Mouse (Mus musculus) thymus, adult 2 months (tissue): ENCODE results near the gene Bmx. TPM values are rescaled to one million over a fixed set of nuclear protein-coding genes. Genes with fewer than 3 reads are reported as not detected.
A peak's percentile ranks its signal among the peaks of the same experiment; 100 is the strongest.

Experiments used
- DNase-seq: peaks from one replicate; pipeline ENCODE4 v3.0.0; 2021
- H3K27ac ChIP-seq: fragments of 200-500 bp; 2 replicates; pipeline ENCODE4 v1.5.1; 2012; ENCODE audit warnings: low read length, control low read depth; ENCODE audit not compliant: control insufficient read depth, insufficient read depth
- H3K27me3 ChIP-seq: fragments of 200-500 bp; 2 replicates; pipeline ENCODE4 v1.6.1; 2012; ENCODE audit warnings: mild to moderate bottlenecking, low read length, moderate library complexity, mixed read lengths; ENCODE audit not compliant: control insufficient read depth, insufficient read depth
- H3K36me3 ChIP-seq: fragments of 200-500 bp; 2 replicates; pipeline ENCODE4 v1.6.1; 2012; ENCODE audit warnings: mild to moderate bottlenecking, low read length, moderate library complexity; ENCODE audit not compliant: control insufficient read depth, insufficient read depth
- H3K4me1 ChIP-seq: fragments of 200-500 bp; replicated peaks from 2 replicates; pipeline ENCODE4 v1.6.1; 2012; ENCODE audit warnings: low read length; ENCODE audit not compliant: control insufficient read depth, insufficient read depth
- H3K4me3 ChIP-seq: fragments of 200-500 bp; 2 replicates; pipeline ENCODE4 v1.5.1; 2012; ENCODE audit warnings: mild to moderate bottlenecking, low read length, control low read depth, moderate library complexity; ENCODE audit not compliant: control insufficient read depth, insufficient read depth
- CTCF ChIP-seq: fragments of 200-500 bp; IDR thresholded peaks from 2 replicates; pipeline ENCODE4 v1.5.1; 2012; ENCODE audit warnings: mild to moderate bottlenecking, control low read depth, low read length, moderate library complexity, borderline replicate concordance; ENCODE audit not compliant: control insufficient read depth, poor library complexity, insufficient read depth; ENCODE audit errors: extremely low read depth
- POLR2A ChIP-seq: fragments of 200-500 bp; IDR thresholded peaks from 2 replicates; pipeline ENCODE4 v1.6.1; 2012; ENCODE audit warnings: mild to moderate bottlenecking, low read length, control low read depth, moderate library complexity; ENCODE audit not compliant: control insufficient read depth, poor library complexity, insufficient read depth; ENCODE audit errors: extremely low read depth
- WGBS: fragments of 180-500 bp; shearing (Covaris S2); methylation state at CpG from one replicate; pipeline ENCODE4 v1.1.7; 2018; 5-methylcytosine and 5-hydroxymethylcytosine counted together
- polyA plus RNA-seq: library from polyadenylated mRNA; depleted of rRNA; stranded (reverse); fragments of >200 nt; gene quantifications from 2 replicates; pipeline ENCODE4 v1.2.3, GENCODE M21; 2012

Bmx gene
- polyA plus RNA-seq, 1 experiment = 0.50 TPM

DNA sequence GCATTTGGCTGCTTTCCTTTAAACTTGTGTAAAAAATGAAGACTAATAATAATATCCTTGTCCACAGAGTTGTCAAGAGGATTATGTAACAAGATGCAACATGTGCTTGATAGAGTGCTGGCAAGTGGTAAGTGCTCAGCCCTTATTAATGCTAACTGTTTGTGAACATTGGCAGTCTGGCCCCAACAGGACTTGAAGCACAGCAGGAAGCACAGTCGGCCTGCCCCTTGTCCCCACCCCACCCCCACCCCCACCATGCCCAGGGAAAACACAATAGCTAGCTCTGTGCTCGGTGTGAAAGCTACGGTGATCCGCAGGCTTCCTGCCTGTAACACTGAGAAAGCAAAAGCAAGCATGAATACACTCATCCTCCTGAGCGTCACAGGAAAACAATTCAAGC is 12.3 kb downstream of the Bmx start:
- WGBS = 12% methylated on average over 5 of the region's 5 CpGs
- H3K27me3 ChIP-seq = no peaks in the 10 kb centered on the region

DNA sequence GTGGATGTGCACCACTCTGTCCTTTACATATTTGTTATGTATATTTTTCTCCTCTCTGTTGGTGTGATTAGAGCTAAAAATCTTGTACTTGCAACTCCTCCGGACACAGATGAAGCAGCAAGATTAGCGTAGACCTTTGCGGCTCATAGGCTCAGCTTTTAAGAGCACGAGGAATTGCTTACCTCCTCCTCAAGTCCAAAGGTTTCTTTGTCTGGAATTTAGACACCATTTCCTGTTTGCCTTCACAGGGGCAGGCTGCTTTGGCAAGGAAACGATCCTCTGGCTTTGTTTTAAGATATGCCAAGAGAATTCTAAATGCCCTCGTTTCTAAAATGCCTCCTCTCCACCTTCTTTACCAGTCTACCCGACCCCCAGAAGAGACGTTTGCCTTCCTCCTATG is 24.6 kb downstream of the Bmx start:
- no peak for DNase-seq
- H3K27ac ChIP-seq = no peak overlapping the region
- H3K27me3 ChIP-seq = no peaks in the 10 kb centered on the region
- no peak for TF ChIP-seq POLR2A
- no peak for TF ChIP-seq CTCF
- H3K4me1 ChIP-seq = no peaks in the 10 kb centered on the region
- no peaks in the 10 kb centered on the region for H3K36me3 ChIP-seq
- 81% methylated on average over 8 of the region's 8 CpGs for WGBS
- no peak overlapping the region for H3K4me3 ChIP-seq

More for the DNA sequence above, 12.3 kb downstream of the Bmx start:
- H3K36me3 ChIP-seq = no peaks in the 10 kb centered on the region
- no peak for DNase-seq
- H3K27ac ChIP-seq = no peak overlapping the region
- H3K4me3 ChIP-seq = no peak overlapping the region
- no peak for TF ChIP-seq CTCF
- no peak for TF ChIP-seq POLR2A
- 0 out of 2 replicates have a peak, but pooled peaks cover 2% of the 10 kb centered on the region for H3K4me1 ChIP-seq

DNA sequence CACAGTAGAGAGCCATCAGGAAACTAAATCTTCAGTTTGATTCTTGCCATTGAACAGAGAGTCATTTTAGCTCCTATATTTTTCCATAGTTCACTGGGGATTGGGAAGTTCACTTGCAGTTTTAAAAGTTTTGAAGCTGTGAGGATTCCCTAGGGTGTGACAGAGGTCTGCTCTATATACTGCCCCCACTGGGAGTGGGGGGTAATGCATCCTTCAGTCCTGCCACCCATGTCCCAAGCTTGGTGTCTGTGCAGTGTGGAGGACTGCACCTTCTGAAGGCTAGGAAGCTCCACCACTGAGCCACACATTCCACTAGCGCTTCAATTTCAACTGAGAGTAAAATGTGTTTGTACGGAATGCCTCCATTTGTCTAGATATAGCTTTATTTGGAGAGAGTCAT is 36.0 kb downstream of the Bmx start:
- peak; percentile 29 for DNase-seq
- Histone ChIP-seq H3K27ac (no peak overlapping the region), H3K4me3 (no peak overlapping the region), H3K27me3 (no peaks in the 10 kb centered on the region), H3K36me3 (no peaks in the 10 kb centered on the region), H3K4me1 (no peaks in the 10 kb centered on the region)
- 97% methylated on average over 2 of the region's 2 CpGs for WGBS
- TF ChIP-seq CTCF (no peak), POLR2A (no peak)

DNA sequence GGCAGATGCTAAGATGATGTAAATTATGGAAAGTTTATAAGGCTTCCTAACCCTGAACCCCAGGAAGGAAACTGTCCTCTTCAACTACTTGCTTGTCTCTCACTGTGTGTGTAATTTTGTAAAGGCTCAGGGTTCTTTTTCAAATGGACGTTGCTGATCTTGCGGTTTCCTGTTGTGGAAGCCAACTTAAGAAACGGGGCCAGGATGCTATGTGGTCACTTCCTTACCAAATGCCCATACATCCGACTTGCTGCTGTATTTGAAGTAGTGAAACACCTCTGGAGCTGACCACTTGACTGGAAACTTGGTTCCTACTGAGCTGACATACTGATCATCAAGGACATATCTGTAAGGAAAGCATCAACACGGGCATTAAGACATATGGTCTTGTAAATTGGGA is 57.4 kb downstream of the Bmx start:
- H3K4me3 ChIP-seq = no peak overlapping the region
- H3K27me3 ChIP-seq = no peaks in the 10 kb centered on the region
- no peaks in the 10 kb centered on the region for H3K4me1 ChIP-seq
- no peak overlapping the region for H3K27ac ChIP-seq
- TF ChIP-seq CTCF (no peak), POLR2A (no peak)
- WGBS = 47% methylated on average over 5 of the region's 5 CpGs
- no peaks in the 10 kb centered on the region for H3K36me3 ChIP-seq
- no peak for DNase-seq

DNA sequence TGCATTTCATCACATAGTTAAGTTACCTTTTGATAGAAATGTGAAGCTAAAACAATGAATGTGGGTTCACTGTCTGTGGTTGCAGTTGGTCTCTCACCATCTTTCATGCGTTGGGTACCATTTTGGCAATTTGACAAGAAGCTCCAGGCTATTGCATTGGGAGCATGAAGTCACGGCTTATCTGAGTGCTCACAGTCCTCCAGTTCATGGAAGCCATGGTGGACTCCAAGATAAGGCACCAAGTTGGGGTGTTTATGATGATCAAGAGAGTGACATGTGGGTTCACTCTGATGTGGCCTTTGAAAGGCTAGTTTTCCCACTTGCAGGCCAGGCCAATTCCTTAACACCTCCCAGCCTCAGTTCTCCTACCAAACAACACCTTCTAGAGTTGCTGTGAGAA is 60.3 kb downstream of the Bmx start:
- TF ChIP-seq CTCF (no peak), POLR2A (no peak)
- no peak for DNase-seq
- no peaks in the 10 kb centered on the region for H3K27me3 ChIP-seq
- 96% methylated on average over 2 of the region's 2 CpGs for WGBS
- H3K27ac ChIP-seq = no peak overlapping the region
- no peak overlapping the region for H3K4me3 ChIP-seq
- H3K4me1 ChIP-seq = no peaks in the 10 kb centered on the region
- no peaks in the 10 kb centered on the region for H3K36me3 ChIP-seq

DNA sequence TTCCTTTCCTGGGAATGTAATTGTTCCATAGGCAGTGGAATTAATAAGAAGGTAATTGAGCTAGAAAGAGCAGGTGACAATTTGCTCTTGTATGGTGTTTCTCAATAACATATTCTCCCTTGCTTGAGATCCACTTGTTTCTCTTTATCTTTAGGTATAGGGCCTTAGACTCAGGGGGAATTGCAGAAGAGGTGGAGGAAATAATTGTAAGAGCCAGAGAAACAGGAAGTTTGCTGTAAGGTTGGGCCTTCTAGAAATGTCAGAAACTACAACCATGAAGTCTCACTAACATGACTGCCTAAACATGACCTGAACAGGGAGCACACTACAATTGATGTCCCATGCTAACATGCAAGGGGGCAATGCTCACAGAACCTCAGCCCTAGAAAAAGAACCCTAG is 68.1 kb downstream of the Bmx start:
- TF ChIP-seq CTCF (no peak), POLR2A (no peak)
- Histone ChIP-seq H3K27me3 (no peaks in the 10 kb centered on the region), H3K27ac (no peak overlapping the region), H3K4me1 (no peaks in the 10 kb centered on the region), H3K4me3 (no peak overlapping the region), H3K36me3 (no peaks in the 10 kb centered on the region)
- DNase-seq = no peak

DNA sequence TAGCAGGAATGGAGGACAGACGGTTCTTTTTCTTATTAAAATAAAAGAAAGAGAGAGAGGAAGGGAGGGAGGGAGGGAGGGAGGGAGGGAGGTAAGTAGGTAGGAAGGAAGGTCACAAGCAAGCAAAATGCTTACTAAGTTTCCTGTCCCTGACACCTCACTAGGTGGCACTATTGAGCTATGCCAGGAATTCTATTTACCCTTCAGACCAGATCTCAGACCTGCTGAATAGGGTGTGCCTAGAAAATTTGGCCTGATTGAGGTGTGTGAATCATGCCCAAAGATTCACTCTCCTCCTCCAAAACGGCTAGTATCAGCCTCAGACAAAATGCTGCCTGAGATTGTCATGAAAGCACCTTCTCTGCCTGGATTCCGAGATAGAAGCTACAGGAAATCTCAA is 74.1 kb downstream of the Bmx start:
- Histone ChIP-seq H3K36me3 (no peaks in the 10 kb centered on the region), H3K27me3 (no peaks in the 10 kb centered on the region), H3K4me3 (no peak overlapping the region), H3K4me1 (no peaks in the 10 kb centered on the region), H3K27ac (no peak overlapping the region)
- 30% methylated on average over 3 of the region's 3 CpGs for WGBS
- DNase-seq = peak; percentile 15
- TF ChIP-seq CTCF (no peak), POLR2A (no peak)
